Mouse (Mus musculus) ES-CJ7 (cell line): ENCODE data around the gene Cenpc1.

ENCODE experiments used
- DNase-seq: peaks from one replicate; pipeline ENCODE4 v3.0.0; 2011; ENCODE audit warnings: low read depth, low spot score

The Cenpc1 gene

GRCm38 (mm10) chr5:85996545-85997510, 68.6 kb downstream of the Cenpc1 start:
- DNase-seq, result no peak

- DNase-seq, result no peak
Measured at GRCm38 (mm10) chr5:85994551-85994950, 70.8 kb downstream of the Cenpc1 start.

DNA sequence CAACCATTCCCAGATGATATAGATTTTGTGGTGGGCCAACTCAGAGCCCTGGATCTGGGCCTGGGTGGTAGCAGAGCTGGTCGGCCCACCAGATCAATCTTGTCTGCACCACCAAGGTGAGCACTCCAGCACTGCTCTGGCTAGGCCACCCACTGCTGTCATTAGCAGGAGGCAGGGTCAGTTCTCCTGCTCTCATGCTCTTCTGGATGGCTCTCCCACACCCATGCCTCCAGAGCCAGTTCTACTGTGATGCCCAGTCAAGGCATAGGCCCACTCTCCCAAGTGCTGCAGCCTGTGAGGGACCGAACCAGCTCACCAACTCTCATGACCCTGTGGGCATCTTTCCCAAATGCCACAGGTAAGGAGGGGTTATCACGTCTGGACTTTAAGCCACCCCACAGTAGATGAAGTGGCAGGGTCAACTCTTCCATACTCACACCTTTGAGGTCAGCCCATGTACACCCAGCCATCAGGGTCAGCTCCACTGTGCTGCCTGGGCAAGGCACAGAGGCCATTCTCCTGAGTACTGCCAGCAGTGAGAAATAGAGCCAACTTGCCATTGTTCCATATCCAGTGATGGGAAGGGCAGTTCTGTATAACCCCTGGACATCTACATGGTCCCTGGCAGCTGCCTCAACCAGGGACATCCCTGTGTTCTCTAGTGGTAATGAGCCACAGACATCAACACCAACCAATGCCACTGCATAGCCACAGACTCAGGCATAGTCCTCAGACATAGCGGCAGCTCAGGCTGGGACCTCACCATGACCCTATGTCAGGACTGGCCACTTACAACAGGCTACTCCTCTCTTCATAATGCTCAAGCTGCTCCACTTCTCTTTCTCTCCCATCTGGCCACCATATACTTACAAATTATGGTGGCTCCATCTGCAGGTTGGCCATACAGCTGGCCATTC, 72.3 kb downstream of the Cenpc1 start:
- no peak for DNase-seq

- DNase-seq, result peak; percentile 5
Measured at GRCm38 (mm10) chr5:85992055-85992454, 73.3 kb downstream of the Cenpc1 start.

DNA sequence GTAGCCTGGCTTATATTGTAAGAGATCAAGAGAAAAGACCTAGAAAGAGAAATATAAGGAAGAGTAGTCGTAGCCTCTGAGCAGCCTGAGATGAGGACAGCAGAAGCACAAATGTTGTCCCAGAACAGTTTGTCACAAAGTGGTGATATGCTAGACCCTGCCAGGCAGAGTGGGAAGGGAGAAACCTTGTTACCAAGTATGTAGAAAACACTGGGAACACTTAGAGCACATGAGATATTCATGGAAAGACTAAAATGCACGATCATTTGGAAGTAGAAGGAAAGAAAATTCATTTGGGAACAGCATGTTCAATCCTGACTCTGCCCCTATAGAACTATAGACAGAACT, 77.9 kb downstream of the Cenpc1 start:
- no peak for DNase-seq

- no peak for DNase-seq
Measured at GRCm38 (mm10) chr5:85986734-85987515, 78.5 kb downstream of the Cenpc1 start.

GRCm38 (mm10) chr5:85977646-85978426, 87.5 kb downstream of the Cenpc1 start:
- DNase-seq, result no peak

DNA sequence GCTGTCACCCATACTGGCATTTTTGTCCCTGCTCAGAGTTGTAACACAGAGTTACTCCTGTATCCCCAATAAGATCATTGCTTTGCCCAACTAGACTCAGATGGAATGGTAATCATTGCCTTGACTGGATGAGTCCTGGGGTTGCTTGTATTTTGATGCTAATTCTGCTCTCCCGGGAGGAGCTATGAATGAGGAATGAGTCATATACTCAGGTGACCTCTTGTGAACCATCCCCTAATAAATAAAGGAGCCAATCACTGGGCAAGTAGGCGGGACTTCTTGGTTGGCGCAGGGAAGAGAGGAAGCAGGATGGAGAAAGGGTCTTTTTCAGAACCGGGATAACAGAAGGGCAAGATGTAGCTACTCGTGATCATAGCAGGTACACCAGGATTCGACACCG, 102.6 kb downstream of the Cenpc1 start:
- DNase-seq, result peak; percentile 69
